Mouse (Mus musculus) testis, adult 2 months (tissue): ENCODE measurements at regions not wholly inside any gene's neighbourhood (a gene's known extent, or its start where the extent isn't known, plus 50 kb on each side); places are given as distances from the start of the nearest gene placed in this dataset.

Source experiments
- CTCF ChIP-seq: fragments of 200-500 bp; IDR thresholded peaks from 2 replicates; pipeline ENCODE4 v1.5.1; 2012; ENCODE audit warnings: low read depth, mild to moderate bottlenecking, inconsistent platforms, low read length, moderate library complexity; ENCODE audit not compliant: control insufficient read depth, insufficient read depth, insufficient replicate concordance
- POLR2A ChIP-seq: fragments of 200-500 bp; IDR thresholded peaks from 2 replicates; pipeline ENCODE4 v1.6.1; 2012; ENCODE audit warnings: low read depth, mild to moderate bottlenecking, inconsistent platforms, low read length, moderate library complexity; ENCODE audit not compliant: control insufficient read depth

DNA sequence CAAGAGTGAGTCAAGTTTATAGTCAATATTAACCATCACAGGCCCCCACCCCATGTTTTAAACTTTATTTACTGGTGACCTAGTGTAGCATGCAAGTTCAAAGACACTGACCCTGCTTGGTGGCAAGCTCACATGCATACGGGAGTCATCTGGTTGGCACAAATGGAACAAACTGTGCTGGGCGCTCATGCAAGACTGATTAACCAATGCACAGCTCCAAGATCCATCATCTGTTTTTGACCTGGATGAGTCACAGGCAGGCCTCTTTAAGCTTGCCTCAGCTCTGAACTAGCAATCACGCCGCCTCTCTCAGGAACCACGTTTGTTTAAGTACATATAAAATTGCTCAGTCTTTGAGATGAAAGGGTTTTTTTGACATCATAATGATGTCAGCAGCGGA lies 313.1 kb downstream of the Irs2 start:
- TF ChIP-seq CTCF (no peak), POLR2A (no peak)
